Mouse (Mus musculus): ENCODE data around the gene Cracr2a. TPM values are rescaled to one million over a fixed set of nuclear protein-coding genes. Genes with fewer than 3 reads are reported as not detected.

The Cracr2a gene
- total and polyA plus RNA-seq, 2 experiments from 2014 or later = 0.52 to 1.0 TPM

GRCm38 (mm10) chr6:127723126-127723525 is 162.0 kb downstream of the Cracr2a start:
- ATAC-seq (peak; percentile 24; the same call in 1 of the 2 replicates), DNase-seq (ENCODE audit: low spot score) (peak; percentile 40)
- H3K4me1 ChIP-seq (ENCODE audit: insufficient read depth, low read length) = no peaks in the 10 kb centered on the region
- no peaks in the 10 kb centered on the region for H3K36me3 ChIP-seq (ENCODE audit: insufficient read depth, low read length)
- TF ChIP-seq CTCF (IDR thresholded peaks at IDR 0.05; ENCODE audit: low read depth) = no peak
- H3K9ac ChIP-seq (replicated peaks; ENCODE audit: low read length) = no peak overlapping the region
- 23% methylated on average over 8 of the region's 8 CpGs for WGBS
- 0 out of 2 replicates have a peak overlapping the region, but pooled peaks have one; percentile 8 for H3K4me2 ChIP-seq (ENCODE audit: low read depth, low read length)
- no peaks in the 10 kb centered on the region for H3K9me3 ChIP-seq (ENCODE audit: low read length)
- no peak overlapping the region for H3K4me3 ChIP-seq (ENCODE audit: low read length)
- H3K27ac ChIP-seq = no peak overlapping the region
- H3K27me3 ChIP-seq (ENCODE audit: insufficient read depth, low read length) = no peaks in the 10 kb centered on the region

Other genes with a start within 250 kb of the Cracr2a start
- 38.9 and 39.6 TPM in 2 replicates for gene Parp11, start 114.5 kb upstream of the Cracr2a start, total RNA-seq (2014; rRNA removed)
- 43.0 and 43.9 TPM in 2 replicates for gene Parp11, start 114.5 kb upstream of the Cracr2a start, polyA plus RNA-seq (2015; fragmentation: Nextera tagmentation; extraction: Ambion mirVana)
- gene Prmt8, start 208.1 kb downstream of the Cracr2a start, total RNA-seq (2014; rRNA removed) = 24.9 and 28.7 TPM in 2 replicates
- gene Prmt8, start 208.1 kb downstream of the Cracr2a start, polyA plus RNA-seq (2015; fragmentation: Nextera tagmentation; extraction: Ambion mirVana) = 31.7 and 35.5 TPM in 2 replicates